Mouse (Mus musculus) liver, embryonic 12.5 days (tissue): ENCODE measurements around the gene Rassf5. TPM values are rescaled to one million over a fixed set of nuclear protein-coding genes. Genes with fewer than 3 reads are reported as not detected.
A peak's percentile ranks its signal among the peaks of the same experiment; 100 is the strongest.

Source experiments
- ATAC-seq: fragments of 200-750 bp; cut with Nextera tagmentation; 2 replicates; pipeline ENCODE4 v1.8.0; 2017; ENCODE audit warnings: moderate number of reproducible peaks, mild to moderate bottlenecking, moderate library complexity
- H3K27ac ChIP-seq: fragments of 300-500 bp; sonication (generic); 2 replicates; pipeline ENCODE4 v1.5.1; 2016; ENCODE audit warnings: mild to moderate bottlenecking
- H3K27me3 ChIP-seq: fragments of 300-500 bp; sonication (generic); replicated peaks from 2 replicates; pipeline ENCODE4 v1.6.1; 2016; ENCODE audit warnings: mild to moderate bottlenecking, moderate library complexity
- H3K36me3 ChIP-seq: fragments of 300-500 bp; sonication (generic); 2 replicates; pipeline ENCODE4 v1.6.1; 2016; ENCODE audit warnings: mild to moderate bottlenecking, moderate library complexity
- H3K4me1 ChIP-seq: fragments of 300-500 bp; sonication (generic); 2 replicates; pipeline ENCODE4 v1.6.1; 2016
- H3K4me2 ChIP-seq: fragments of 300-500 bp; sonication (generic); 2 replicates; pipeline ENCODE4 v1.6.1; 2016; ENCODE audit warnings: mild to moderate bottlenecking, moderate library complexity
- H3K4me3 ChIP-seq: fragments of 300-500 bp; sonication (generic); 2 replicates; pipeline ENCODE4 v1.5.1; 2016; ENCODE audit warnings: mild to moderate bottlenecking, moderate library complexity
- H3K9ac ChIP-seq: fragments of 300-500 bp; sonication (generic); 2 replicates; pipeline ENCODE4 v1.6.1; 2016; ENCODE audit warnings: mild to moderate bottlenecking, moderate library complexity
- H3K9me3 ChIP-seq: fragments of 300-500 bp; sonication (generic); replicated peaks from 2 replicates; pipeline ENCODE4 v1.6.1; 2016; ENCODE audit warnings: mild to moderate bottlenecking, moderate library complexity
- WGBS: fragments of 180-500 bp; shearing (Covaris S2); methylation state at CpG from one replicate; pipeline ENCODE4 v1.1.7; 2016; ENCODE audit not compliant: insufficient replicate concordance; 5-methylcytosine and 5-hydroxymethylcytosine counted together
- polyA plus RNA-seq: library from polyadenylated mRNA; unstranded; fragments of >200 nt; fragmentation: Nextera tagmentation; extraction: Ambion mirVana; gene quantifications from 2 replicates; pipeline ENCODE4 v1.2.1, GENCODE M21; 2016

Gene Rassf5
- polyA plus RNA-seq, 1 experiment from 2014 or later = 3.9 TPM

- no peaks in the 10 kb centered on the region for H3K9me3 ChIP-seq
- H3K4me3 ChIP-seq = peak overlapping the region; percentile 27
- 0 out of 2 replicates have a peak, but pooled peaks cover 1% of the 10 kb centered on the region for H3K27me3 ChIP-seq
- no peaks in the 10 kb centered on the region for H3K36me3 ChIP-seq
- ATAC-seq = no peak
- H3K27ac ChIP-seq = no peak overlapping the region
- H3K4me1 ChIP-seq = peaks cover 25% of the 10 kb centered on the region
- no peak overlapping the region for H3K9ac ChIP-seq
- 32% methylated on average over 8 of the region's 8 CpGs for WGBS
- H3K4me2 ChIP-seq = peak overlapping the region; percentile 38
Measured at GRCm38 (mm10) chr1:131278606-131279455, 33.8 kb upstream of the Rassf5 start.

DNA sequence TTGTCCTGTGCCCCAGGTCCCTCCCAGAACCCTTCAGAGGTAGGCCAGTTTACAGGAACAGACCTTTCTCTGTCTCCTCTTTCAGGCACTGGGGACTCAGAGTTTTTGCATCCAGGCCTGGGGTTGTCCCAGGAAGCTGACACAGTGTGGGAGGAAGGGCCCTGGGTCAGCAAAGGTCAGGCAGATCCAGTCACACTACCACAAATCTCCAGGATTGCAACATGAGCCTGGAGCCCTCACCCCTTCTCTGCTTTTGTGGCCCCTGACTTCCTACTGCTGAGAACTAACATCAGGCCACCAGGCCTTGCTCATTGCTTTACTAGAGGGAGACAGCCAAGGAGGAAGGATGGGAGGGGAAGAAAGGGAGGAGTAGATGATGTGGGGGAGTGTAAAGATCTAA, 31.8 kb upstream of the Rassf5 start:
- peaks cover 25% of the 10 kb centered on the region for H3K4me1 ChIP-seq
- no peak overlapping the region for H3K9ac ChIP-seq
- ATAC-seq = peak; percentile 48; the same call in 1 of the 2 replicates
- H3K4me2 ChIP-seq = peak overlapping the region; percentile 36
- peaks cover 10% of the 10 kb centered on the region; the same call in 1 of the 2 replicates for H3K27me3 ChIP-seq
- peak overlapping the region; percentile 29; the same call in 1 of the 2 replicates for H3K4me3 ChIP-seq
- no peaks in the 10 kb centered on the region for H3K9me3 ChIP-seq
- 0 out of 2 replicates have a peak, but pooled peaks cover 3% of the 10 kb centered on the region for H3K36me3 ChIP-seq
- H3K27ac ChIP-seq = peak overlapping the region; percentile 66

DNA sequence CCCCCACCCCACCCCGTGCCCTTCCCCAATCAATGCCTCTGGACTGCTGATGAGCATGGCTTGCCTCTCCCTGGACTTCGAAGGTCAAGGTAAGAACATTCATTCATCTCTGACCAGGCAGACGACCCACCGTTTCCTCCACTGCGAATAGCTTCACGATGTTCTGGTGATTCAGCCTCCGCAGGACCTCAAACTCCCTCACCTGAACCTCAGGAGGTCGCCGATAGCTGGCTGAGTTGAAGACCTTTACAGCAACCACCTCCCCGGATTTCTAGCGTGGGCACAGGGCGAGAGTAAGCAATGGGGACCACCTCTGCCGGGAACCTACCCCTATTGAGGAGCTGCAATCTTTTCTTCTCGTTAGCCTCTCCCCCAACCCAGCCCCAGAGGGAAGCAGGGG, 30.5 kb upstream of the Rassf5 start:
- H3K36me3 ChIP-seq = 0 out of 2 replicates have a peak, but pooled peaks cover 3% of the 10 kb centered on the region
- H3K9ac ChIP-seq = peak overlapping the region; percentile 31; the same call in 1 of the 2 replicates
- peaks cover 23% of the 10 kb centered on the region for H3K4me1 ChIP-seq
- peak overlapping the region; percentile 70; the same call in 1 of the 2 replicates for H3K27ac ChIP-seq
- WGBS = 56% methylated on average over 14 of the region's 14 CpGs
- peak overlapping the region; percentile 36 for H3K4me2 ChIP-seq
- peaks cover 10% of the 10 kb centered on the region; the same call in 1 of the 2 replicates for H3K27me3 ChIP-seq
- no peak for ATAC-seq
- H3K9me3 ChIP-seq = no peaks in the 10 kb centered on the region
- H3K4me3 ChIP-seq = peak overlapping the region; percentile 29

DNA sequence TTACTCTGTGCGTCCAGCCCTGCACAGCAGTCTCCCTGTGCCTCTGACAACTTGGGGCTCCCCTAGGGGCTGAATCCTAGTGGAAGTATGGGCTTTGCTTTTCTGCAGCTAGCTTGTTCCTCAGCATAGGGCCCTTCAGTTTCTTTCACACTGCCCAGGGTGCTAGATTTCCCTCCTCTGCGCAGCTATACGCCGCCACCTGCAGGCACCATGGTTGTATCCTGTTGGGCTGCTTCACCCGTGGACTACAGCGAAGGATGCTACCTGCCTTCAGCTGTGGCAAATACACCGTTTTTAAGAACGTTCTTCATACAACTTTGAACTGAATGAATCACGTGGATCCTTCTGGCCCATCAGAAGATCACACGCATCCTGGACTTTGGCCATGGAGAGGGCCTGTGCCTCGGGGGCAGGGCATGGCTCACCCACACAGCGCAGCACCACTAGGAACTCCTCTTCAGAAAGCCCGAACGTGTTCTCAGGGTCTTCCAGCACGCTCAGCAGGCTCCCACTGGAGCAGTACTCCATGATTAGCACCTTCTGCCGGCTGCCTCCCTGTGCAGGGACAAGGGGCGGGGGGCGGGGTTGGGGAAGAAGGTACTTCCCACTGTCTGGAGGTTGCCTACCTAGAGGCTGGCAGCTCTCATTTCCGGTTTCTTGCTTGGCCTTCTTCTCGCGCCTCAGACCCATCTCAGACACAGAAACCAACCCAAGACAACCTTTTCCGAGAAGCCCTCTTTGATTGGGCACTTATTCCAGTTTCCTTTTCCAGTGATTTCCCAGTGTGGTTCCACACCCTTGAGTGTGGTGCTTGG, 29.9 kb upstream of the Rassf5 start:
- H3K9me3 ChIP-seq = no peaks in the 10 kb centered on the region
- peaks cover 10% of the 10 kb centered on the region; the same call in 1 of the 2 replicates for H3K27me3 ChIP-seq
- ATAC-seq = peak; percentile 55
- 24% methylated on average over 22 of the region's 22 CpGs for WGBS
- H3K4me1 ChIP-seq = peaks cover 23% of the 10 kb centered on the region
- H3K36me3 ChIP-seq = peaks cover 3% of the 10 kb centered on the region; the same call in 1 of the 2 replicates
- H3K9ac ChIP-seq = 0 out of 2 replicates have a peak overlapping the region, but pooled peaks have one; percentile 31
- H3K4me2 ChIP-seq = peak overlapping the region; percentile 36
- no peak overlapping the region; the same call in 1 of the 2 replicates for H3K4me3 ChIP-seq
- H3K27ac ChIP-seq = peak overlapping the region; percentile 70

DNA sequence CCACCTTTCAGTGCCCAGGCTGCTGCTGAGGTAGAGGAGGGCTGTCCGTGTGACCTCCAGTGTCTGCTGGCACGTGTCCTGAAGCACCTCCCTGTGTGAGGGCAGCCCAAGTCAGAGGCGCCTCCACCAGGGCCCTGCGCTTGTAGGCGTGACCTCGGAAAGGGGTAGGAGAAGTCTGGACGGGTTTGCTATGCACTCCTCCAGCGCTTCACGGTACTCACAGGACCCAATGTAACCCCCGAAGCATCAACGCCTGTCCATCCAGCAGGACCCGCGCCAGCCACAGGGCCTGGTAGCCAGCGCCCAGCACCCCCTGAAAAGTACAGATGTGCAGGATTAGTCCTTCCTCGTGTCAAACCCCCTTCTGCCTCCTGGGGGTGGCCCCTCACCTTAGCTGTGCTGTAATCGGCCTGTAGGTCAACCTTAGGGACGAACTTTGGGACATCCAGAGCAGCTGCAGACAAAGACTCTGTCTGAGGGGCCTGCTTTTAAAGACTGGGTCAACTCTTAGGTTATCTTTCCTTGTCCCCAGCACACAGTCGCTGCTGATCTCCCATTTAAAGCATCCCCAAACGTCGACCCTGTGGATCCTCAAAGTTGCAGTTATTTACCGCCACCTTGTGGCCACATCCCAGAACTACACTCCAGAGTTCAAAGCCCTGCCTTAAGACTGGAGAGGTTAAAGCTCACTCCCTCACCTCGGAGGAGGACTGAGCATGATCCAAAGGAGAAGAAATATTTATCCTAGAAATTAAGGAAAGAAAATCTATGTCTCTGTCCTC, 24.9 kb upstream of the Rassf5 start:
- 0 out of 2 replicates have a peak, but pooled peaks have one; percentile 21 for ATAC-seq
- no peak overlapping the region for H3K9ac ChIP-seq

GRCm38 (mm10) chr1:131268776-131269175, 23.7 kb upstream of the Rassf5 start:
- H3K9me3 ChIP-seq = no peaks in the 10 kb centered on the region
- no peaks in the 10 kb centered on the region for H3K4me1 ChIP-seq
- 60% methylated on average over 10 of the region's 10 CpGs for WGBS
- no peak overlapping the region for H3K4me3 ChIP-seq
- H3K4me2 ChIP-seq = no peak overlapping the region
- peaks cover 11% of the 10 kb centered on the region for H3K36me3 ChIP-seq
- no peak for ATAC-seq
- H3K9ac ChIP-seq = no peak overlapping the region
- peaks cover 26% of the 10 kb centered on the region; the same call in 1 of the 2 replicates for H3K27me3 ChIP-seq
- no peak overlapping the region for H3K27ac ChIP-seq

More for the DNA sequence above, 24.9 kb upstream of the Rassf5 start:
- WGBS = 29% methylated on average over 22 of the region's 22 CpGs
- no peak overlapping the region for H3K4me3 ChIP-seq
- peaks cover 2% of the 10 kb centered on the region for H3K4me1 ChIP-seq
- H3K4me2 ChIP-seq = no peak overlapping the region
- no peak overlapping the region for H3K27ac ChIP-seq
- H3K27me3 ChIP-seq = peaks cover 27% of the 10 kb centered on the region; the same call in 1 of the 2 replicates
- no peaks in the 10 kb centered on the region for H3K9me3 ChIP-seq
- H3K36me3 ChIP-seq = peaks cover 11% of the 10 kb centered on the region

DNA sequence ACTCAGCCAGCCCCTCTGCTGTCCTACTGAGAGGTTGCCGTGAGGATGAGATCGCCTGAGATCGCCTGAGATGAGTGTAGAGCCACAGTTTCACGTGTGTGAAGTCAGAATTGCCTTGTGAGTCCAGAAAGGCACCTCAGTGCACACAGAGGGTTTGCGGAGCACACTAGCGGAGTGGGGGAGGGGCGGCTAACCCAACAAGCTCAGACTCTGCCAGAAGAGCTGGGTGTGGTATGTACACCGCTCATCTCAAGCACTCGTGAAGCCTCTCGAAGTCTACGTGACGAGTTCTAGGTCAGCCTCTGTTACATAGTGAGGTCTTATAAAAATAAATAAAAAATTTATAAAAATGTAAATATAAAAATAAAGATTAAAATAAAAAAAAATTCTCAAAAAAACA, 18.8 kb upstream of the Rassf5 start:
- H3K27ac ChIP-seq = no peak overlapping the region
- H3K9me3 ChIP-seq = no peaks in the 10 kb centered on the region
- peaks cover 30% of the 10 kb centered on the region for H3K27me3 ChIP-seq
- no peak for ATAC-seq
- H3K9ac ChIP-seq = no peak overlapping the region
- H3K4me1 ChIP-seq = no peaks in the 10 kb centered on the region
- no peak overlapping the region for H3K4me2 ChIP-seq
- WGBS = 56% methylated on average over 12 of the region's 12 CpGs
- no peak overlapping the region for H3K4me3 ChIP-seq
- no peaks in the 10 kb centered on the region for H3K36me3 ChIP-seq

- no peak for ATAC-seq
- Histone ChIP-seq H3K4me2 (no peak overlapping the region), H3K9ac (no peak overlapping the region), H3K4me3 (no peak overlapping the region), H3K9me3 (no peaks in the 10 kb centered on the region), H3K27me3 (peaks cover 35% of the 10 kb centered on the region), H3K4me1 (no peaks in the 10 kb centered on the region), H3K36me3 (no peaks in the 10 kb centered on the region), H3K27ac (no peak overlapping the region)
- 30% methylated on average over 10 of the region's 10 CpGs for WGBS
Measured at GRCm38 (mm10) chr1:131260309-131260656, 15.2 kb upstream of the Rassf5 start.

DNA sequence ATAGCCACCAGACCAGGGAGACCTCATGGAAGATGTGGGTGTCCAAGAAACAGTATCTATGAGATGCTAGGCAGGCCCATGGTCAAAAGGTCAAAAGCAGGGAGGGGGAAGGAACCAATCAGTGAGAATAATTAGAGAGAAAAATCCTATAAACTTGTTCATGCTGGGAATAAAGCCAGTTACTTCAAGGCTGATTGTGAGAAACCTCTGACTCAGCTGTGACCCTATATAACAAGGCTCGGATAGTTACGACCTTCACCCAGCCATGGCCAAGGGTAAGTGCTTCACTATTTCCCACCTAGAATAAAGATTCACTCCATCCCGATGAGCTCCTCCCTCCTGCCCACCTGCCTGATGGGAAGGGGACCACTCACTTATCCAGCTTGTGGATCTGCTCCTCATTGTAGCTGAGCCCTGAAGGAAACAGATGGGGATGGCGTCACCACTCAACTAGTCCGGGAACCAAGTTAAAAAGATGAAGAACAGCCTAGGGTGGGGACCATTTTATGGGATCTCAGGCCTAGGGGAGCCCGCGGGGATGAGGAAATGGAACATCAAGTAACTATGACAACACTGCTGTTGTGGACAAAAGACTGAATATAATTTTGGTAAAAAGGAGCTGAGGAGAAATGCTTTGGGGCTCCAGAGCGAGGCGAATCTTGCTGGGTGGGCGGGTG, 14.7 kb upstream of the Rassf5 start:
- H3K4me3 ChIP-seq = no peak overlapping the region
- no peak overlapping the region for H3K9ac ChIP-seq
- H3K36me3 ChIP-seq = no peaks in the 10 kb centered on the region
- H3K9me3 ChIP-seq = no peaks in the 10 kb centered on the region
- no peak for ATAC-seq
- no peak overlapping the region for H3K27ac ChIP-seq
- peaks cover 40% of the 10 kb centered on the region for H3K27me3 ChIP-seq
- no peak overlapping the region for H3K4me2 ChIP-seq
- no peaks in the 10 kb centered on the region for H3K4me1 ChIP-seq
- 49% methylated on average over 10 of the region's 10 CpGs for WGBS

DNA sequence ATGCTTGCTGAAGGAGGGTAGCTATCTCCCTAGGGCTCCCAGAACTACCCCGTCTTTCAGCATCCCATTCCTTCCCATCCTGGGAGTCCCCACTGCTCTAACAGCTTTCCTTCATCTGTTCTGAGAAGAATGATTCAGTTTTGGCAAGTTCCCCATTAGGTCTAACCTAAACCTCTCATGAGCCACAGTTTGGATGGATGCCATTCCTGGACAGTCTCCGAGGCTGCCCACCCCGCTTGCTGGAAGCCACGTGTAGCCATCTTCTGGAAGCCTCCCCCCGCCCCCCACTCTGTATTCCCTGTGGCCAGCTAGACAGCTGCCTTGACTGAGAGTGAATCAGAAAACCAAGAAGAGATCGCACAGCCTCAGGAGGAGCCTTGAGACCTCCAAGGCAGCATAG, 12.2 kb upstream of the Rassf5 start:
- no peaks in the 10 kb centered on the region for H3K9me3 ChIP-seq
- H3K4me3 ChIP-seq = no peak overlapping the region
- no peak overlapping the region for H3K27ac ChIP-seq
- no peak for ATAC-seq
- 64% methylated on average over 6 of the region's 6 CpGs for WGBS
- no peak overlapping the region for H3K4me2 ChIP-seq
- no peak overlapping the region for H3K9ac ChIP-seq
- H3K36me3 ChIP-seq = no peaks in the 10 kb centered on the region
- peaks cover 50% of the 10 kb centered on the region for H3K27me3 ChIP-seq
- H3K4me1 ChIP-seq = no peaks in the 10 kb centered on the region
